Mouse (Mus musculus) lung, embryonic 14.5 days (tissue): ENCODE data around the gene Fcmr. TPM values are rescaled to one million over a fixed set of nuclear protein-coding genes. Genes with fewer than 3 reads are reported as not detected.

ENCODE experiments used
- ATAC-seq: fragments of 200-750 bp; cut with Nextera tagmentation; 2 replicates; pipeline ENCODE4 v1.8.0; 2017; ENCODE audit warnings: mild to moderate bottlenecking, moderate TSS enrichment, moderate library complexity; ENCODE audit not compliant: insufficient read depth
- DNase-seq: peaks from one replicate; pipeline ENCODE4 v3.0.0-alpha.2; 2015
- H3K27ac ChIP-seq: fragments of 300-500 bp; sonication (generic); 2 replicates; pipeline ENCODE4 v1.5.1; 2014; ENCODE audit warnings: low read depth, mild to moderate bottlenecking, moderate library complexity
- H3K27me3 ChIP-seq: fragments of 300-500 bp; sonication (generic); 2 replicates; pipeline ENCODE4 v1.6.1; 2014; ENCODE audit warnings: low read length, control low read depth; ENCODE audit not compliant: insufficient read depth
- H3K36me3 ChIP-seq: fragments of 300-500 bp; sonication (generic); 2 replicates; pipeline ENCODE4 v1.6.1; 2014; ENCODE audit warnings: control low read depth; ENCODE audit not compliant: insufficient read depth
- H3K4me1 ChIP-seq: fragments of 300-500 bp; sonication (generic); 2 replicates; pipeline ENCODE4 v1.6.1; 2014; ENCODE audit warnings: antibody characterized with exemption, control low read depth; ENCODE audit not compliant: insufficient read depth
- H3K4me2 ChIP-seq: fragments of 300-500 bp; sonication (generic); 2 replicates; pipeline ENCODE4 v1.6.1; 2014; ENCODE audit warnings: mild to moderate bottlenecking
- H3K4me3 ChIP-seq: fragments of 300-500 bp; sonication (generic); 2 replicates; pipeline ENCODE4 v1.5.1; 2014; ENCODE audit warnings: low read depth, low read length
- H3K9ac ChIP-seq: fragments of 300-500 bp; sonication (generic); 2 replicates; pipeline ENCODE4 v1.6.1; 2014
- H3K9me3 ChIP-seq: fragments of 300-500 bp; sonication (generic); 2 replicates; pipeline ENCODE4 v1.6.1; 2016; ENCODE audit warnings: low read depth, low read length, control low read depth
- CTCF ChIP-seq: IDR thresholded peaks from 2 replicates; pipeline ENCODE4 v1.5.1; 2016; ENCODE audit warnings: antibody characterized with exemption, low read depth
- WGBS: fragments of 180-500 bp; shearing (Covaris S2); extraction: QIAGEN DNeasy Blood & Tissue Kit; methylation state at CpG from one replicate; pipeline ENCODE4 v1.1.7; 2014; 5-methylcytosine and 5-hydroxymethylcytosine counted together
- polyA plus RNA-seq: library from polyadenylated mRNA; unstranded; fragments of >200 nt; fragmentation: Nextera tagmentation; extraction: Ambion mirVana; gene quantifications from 2 replicates; pipeline ENCODE4 v1.2.1, GENCODE M21; 2014

Gene Fcmr
- polyA plus RNA-seq, 1 experiment from 2014 or later: not detected

DNA sequence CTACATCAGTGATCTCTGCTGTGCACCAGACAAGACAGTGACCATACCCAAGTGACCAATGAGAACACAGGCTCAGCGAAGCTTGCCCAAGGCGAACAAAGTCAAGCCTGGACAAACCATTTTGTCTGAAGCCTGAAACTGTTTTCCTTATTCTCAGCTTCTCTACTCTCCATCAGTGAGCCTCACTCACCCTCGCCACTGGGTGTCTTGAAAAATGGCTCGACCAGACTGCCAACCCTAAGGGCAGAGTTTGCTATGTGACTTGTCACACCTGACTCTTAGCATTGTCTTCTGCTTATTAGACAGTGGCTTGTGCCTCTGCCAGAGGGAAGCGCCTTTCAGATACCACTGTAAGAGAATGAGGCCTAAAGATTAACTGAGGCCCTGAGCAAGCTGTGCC lies 728 bp upstream of the Fcmr start:
- DNase-seq: no peak
- Histone ChIP-seq H3K27me3 (no peaks in the 10 kb centered on the region), H3K9ac (no peak overlapping the region), H3K4me1 (no peaks in the 10 kb centered on the region), H3K27ac (no peak overlapping the region), H3K4me2 (no peak overlapping the region), H3K9me3 (no peaks in the 10 kb centered on the region), H3K4me3 (no peak overlapping the region), H3K36me3 (no peaks in the 10 kb centered on the region)
- 87% methylated on average over 5 of the region's 5 CpGs for WGBS
- TF ChIP-seq CTCF: no peak
- ATAC-seq: no peak

DNA sequence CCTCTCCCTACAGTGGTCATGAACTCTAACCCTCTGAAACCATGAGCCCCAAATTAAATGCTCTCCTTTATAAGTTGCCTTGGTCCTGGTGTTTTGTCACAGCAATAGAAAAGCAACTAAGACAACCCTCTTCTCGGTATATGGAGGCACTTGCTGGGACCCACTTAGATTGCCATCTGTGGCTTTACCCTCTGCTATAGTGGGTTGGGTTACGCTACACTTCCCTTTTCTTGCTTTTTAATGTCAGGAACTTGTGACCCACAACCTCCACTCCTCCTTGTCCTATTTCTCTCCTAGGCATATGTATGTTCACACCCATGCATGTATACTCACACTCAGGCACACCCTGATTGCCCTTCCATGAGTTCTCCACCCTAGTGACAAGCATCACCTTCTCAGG lies 7.4 kb downstream of the Fcmr start:
- DNase-seq (no peak), ATAC-seq (no peak)
- WGBS: 73% methylated on average over 2 of the region's 2 CpGs

DNA sequence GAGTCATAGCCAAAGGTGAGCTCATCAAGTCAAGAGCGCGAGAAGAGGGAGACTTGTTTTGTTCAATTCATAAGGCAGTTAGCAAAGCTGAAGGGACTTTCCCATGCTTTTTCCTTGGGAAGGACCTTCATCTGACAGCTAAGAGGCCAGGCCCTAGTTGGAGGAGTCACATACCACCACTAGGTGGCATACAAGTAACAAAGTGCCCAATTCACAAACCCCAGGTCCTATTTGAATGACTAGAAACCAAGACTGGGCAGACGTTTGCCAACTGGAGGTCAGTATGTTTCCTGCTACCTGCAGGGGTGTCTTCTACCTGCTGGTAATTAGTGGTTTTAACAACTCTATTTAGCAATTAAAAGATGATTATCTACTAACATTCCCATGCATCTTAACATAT lies 9.7 kb downstream of the Fcmr start:
- TF ChIP-seq CTCF: peak; percentile 78
- H3K27ac ChIP-seq: no peak overlapping the region
- no peaks in the 10 kb centered on the region for H3K36me3 ChIP-seq
- WGBS: 45% methylated on average over 3 of the region's 3 CpGs
- ATAC-seq (no peak), DNase-seq (peak; percentile 83)
- H3K4me3 ChIP-seq: no peak overlapping the region
- peaks cover 11% of the 10 kb centered on the region; the same call in 1 of the 2 replicates for H3K27me3 ChIP-seq
- no peaks in the 10 kb centered on the region for H3K4me1 ChIP-seq
- no peak overlapping the region for H3K4me2 ChIP-seq
- H3K9ac ChIP-seq: no peak overlapping the region
- no peaks in the 10 kb centered on the region for H3K9me3 ChIP-seq

More for the DNA sequence above, 7.4 kb downstream of the Fcmr start:
- Histone ChIP-seq H3K27me3 (peaks cover 5% of the 10 kb centered on the region; the same call in 1 of the 2 replicates), H3K9ac (no peak overlapping the region), H3K4me1 (no peaks in the 10 kb centered on the region), H3K4me2 (no peak overlapping the region), H3K36me3 (no peaks in the 10 kb centered on the region), H3K4me3 (no peak overlapping the region), H3K27ac (no peak overlapping the region), H3K9me3 (no peaks in the 10 kb centered on the region)
- no peak for TF ChIP-seq CTCF

DNA sequence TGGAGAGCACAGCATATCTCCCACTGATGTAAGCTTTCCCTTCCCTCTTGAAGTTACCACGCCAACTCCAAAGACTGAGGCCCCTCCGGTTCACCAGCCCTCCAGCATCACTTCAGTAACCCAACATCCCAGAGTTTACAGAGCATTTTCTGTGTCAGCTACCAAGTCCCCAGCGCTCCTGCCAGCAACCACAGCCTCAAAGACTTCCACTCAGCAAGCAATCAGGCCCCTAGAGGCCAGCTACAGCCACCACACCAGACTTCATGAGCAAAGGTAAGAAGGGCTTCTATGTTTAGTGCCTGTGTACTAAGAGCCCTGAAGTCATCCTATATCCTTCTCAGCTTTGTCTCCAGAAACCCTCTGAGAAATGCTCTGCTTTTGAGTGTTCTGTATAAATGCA lies 10.4 kb downstream of the Fcmr start:
- 65% methylated on average over 3 of the region's 3 CpGs for WGBS
- Histone ChIP-seq H3K4me2 (no peak overlapping the region), H3K4me1 (no peaks in the 10 kb centered on the region), H3K36me3 (no peaks in the 10 kb centered on the region), H3K27me3 (peaks cover 11% of the 10 kb centered on the region; the same call in 1 of the 2 replicates), H3K4me3 (no peak overlapping the region), H3K27ac (no peak overlapping the region), H3K9me3 (no peaks in the 10 kb centered on the region), H3K9ac (no peak overlapping the region)
- DNase-seq (no peak), ATAC-seq (no peak)
- TF ChIP-seq CTCF: peak; percentile 25; the same call in 1 of the 2 replicates

DNA sequence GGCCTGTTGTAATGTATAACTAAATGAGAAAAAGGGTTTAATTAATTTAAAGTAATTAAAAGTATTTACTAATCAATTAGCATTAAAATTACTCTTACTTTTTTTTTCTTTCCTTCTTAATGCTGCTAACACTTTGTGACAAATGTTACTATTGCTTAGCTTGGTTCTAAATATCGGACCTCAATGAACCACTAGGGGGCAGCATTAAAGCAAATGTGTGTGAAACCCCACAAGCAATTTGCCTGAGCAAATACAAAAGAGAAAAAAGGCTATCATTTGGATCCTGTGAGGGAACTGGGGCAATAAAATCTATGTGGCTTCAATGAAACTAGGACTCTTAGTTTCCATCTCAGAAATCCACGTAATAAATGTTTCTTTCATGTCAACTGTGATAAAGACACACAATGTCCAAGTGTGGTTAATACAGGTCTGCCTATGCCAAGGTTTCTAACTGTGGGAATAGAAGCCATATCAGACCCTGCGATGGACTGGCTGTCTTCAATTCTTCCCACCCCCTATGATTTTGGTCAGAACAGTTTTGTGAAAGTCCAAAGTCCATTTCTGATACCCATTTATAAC lies 11.6 kb downstream of the Fcmr start:
- Histone ChIP-seq H3K36me3 (no peaks in the 10 kb centered on the region), H3K27me3 (peaks cover 11% of the 10 kb centered on the region; the same call in 1 of the 2 replicates), H3K27ac (no peak overlapping the region), H3K4me2 (no peak overlapping the region), H3K9me3 (no peaks in the 10 kb centered on the region), H3K4me1 (no peaks in the 10 kb centered on the region), H3K9ac (no peak overlapping the region), H3K4me3 (no peak overlapping the region)
- peak; percentile 80 for TF ChIP-seq CTCF
- no peak for ATAC-seq
- 20% methylated on average over 3 of the region's 3 CpGs for WGBS
- peak; percentile 94 for DNase-seq

DNA sequence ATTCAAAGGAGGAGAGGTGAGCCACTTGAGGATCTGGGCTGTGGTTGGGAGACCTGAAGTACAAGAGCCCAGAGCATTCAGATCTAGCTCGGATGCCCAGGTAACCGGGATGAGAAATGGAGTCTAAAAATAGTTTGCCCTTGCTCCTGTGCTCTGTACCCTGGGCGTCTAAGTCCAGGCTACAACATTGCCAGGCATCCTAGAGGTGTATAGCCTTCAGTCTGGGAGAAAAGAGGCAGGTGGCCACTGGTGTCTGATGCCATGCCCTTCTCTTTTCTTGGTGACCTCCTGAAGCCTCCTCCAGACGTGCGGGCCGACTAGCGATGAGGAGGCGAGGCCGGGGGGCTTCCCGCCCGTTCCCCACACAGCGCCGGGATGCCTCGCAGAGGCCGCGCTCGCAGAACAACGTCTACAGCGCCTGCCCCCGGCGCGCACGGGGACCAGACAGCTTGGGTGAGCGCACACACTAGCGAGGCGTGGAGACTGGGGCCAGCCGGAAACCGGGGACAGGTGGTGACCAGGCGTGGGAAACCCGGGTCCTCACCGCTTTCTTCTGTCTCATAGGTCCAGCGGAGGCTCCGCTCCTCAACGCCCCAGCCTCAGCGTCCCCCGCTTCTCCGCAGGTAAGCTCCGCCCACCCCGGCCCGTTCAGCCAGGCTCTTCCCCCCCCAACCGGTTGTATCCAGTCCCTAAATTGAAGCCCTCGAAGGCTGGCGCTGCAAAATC lies 12.6 kb downstream of the Fcmr start:
- Histone ChIP-seq H3K27ac (no peak overlapping the region), H3K36me3 (no peaks in the 10 kb centered on the region), H3K4me1 (no peaks in the 10 kb centered on the region), H3K9me3 (no peaks in the 10 kb centered on the region), H3K4me3 (peak overlapping the region; percentile 28), H3K27me3 (peaks cover 11% of the 10 kb centered on the region; the same call in 1 of the 2 replicates), H3K9ac (0 out of 2 replicates have a peak overlapping the region, but pooled peaks have one; percentile 13), H3K4me2 (peak overlapping the region; percentile 62)
- TF ChIP-seq CTCF: no peak
- 3% methylated on average over 43 of the region's 43 CpGs for WGBS
- ATAC-seq: peak; percentile 69; the same call in 1 of the 2 replicates
- peak; percentile 29 for DNase-seq

DNA sequence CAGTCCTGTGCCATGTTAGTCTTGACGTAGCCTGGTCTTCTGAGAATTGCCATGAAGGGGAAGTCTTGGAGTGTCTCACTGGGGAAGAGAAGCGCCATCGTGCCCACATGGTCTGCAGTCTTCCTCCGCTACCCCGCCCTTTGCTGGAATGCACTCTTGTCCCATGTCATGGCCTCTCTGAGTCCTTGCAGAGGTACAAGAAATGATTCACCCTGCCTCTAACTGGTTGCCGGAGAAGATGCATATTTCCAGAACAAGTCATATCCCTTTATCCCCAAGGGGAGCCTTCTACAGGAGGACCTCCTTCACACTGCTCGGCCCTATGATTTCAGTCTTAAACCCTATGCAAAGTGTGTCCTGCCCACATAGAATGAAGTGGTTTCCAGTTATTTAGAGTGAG lies 14.5 kb downstream of the Fcmr start:
- DNase-seq (no peak), ATAC-seq (no peak)
- TF ChIP-seq CTCF: no peak
- H3K9ac ChIP-seq: no peak overlapping the region
- no peak overlapping the region for H3K4me2 ChIP-seq
- H3K27ac ChIP-seq: no peak overlapping the region
- H3K27me3 ChIP-seq: peaks cover 11% of the 10 kb centered on the region; the same call in 1 of the 2 replicates
- no peak overlapping the region for H3K4me3 ChIP-seq
- no peaks in the 10 kb centered on the region for H3K36me3 ChIP-seq
- H3K4me1 ChIP-seq: no peaks in the 10 kb centered on the region
- WGBS: 84% methylated on average over 7 of the region's 7 CpGs
- H3K9me3 ChIP-seq: no peaks in the 10 kb centered on the region
